Mouse (Mus musculus) T-helper 2 cell (primary cell): Measurements from ENCODE around the gene Atf5.

Experiments
- in situ Hi-C: fragments of 300-600 bp; cut with MboI, MseI; formaldehyde crosslinking; loops from one replicate; pipeline ENCODE4 v1.15.1; 2025; ENCODE audit warnings: high pct_unique_total_duplicates

The Atf5 gene

GRCm38 (mm10) chr7:44820525-44820924, 4.1 kb upstream of the Atf5 start:
- in situ Hi-C loops = no loop called here

- in situ Hi-C loops = loop anchor here (10.0 kb wide), 2 partner anchors 75 to 265 kb away; partner anchors contain the start of genes Nr1h2 and Vrk3
Measured at GRCm38 (mm10) chr7:44819863-44820262, 3.4 kb upstream of the Atf5 start.

GRCm38 (mm10) chr7:44819391-44819790, 2.9 kb upstream of the Atf5 start:
- in situ Hi-C loops = loop anchor here (10.0 kb wide), 2 partner anchors 75 to 265 kb away; partner anchors contain the start of genes Nr1h2 and Vrk3

GRCm38 (mm10) chr7:44818751-44819235, 2.3 kb upstream of the Atf5 start:
- in situ Hi-C loops = loop anchor here (10.0 kb wide), 2 partner anchors 74 to 264 kb away; partner anchors contain the start of genes Nr1h2 and Vrk3

- in situ Hi-C loops = loop anchor here (10.0 kb wide), 2 partner anchors 73 to 263 kb away; partner anchors contain the start of genes Nr1h2 and Vrk3
Measured at GRCm38 (mm10) chr7:44818164-44818563, 1.7 kb upstream of the Atf5 start.

GRCm38 (mm10) chr7:44817441-44817840, 983 bp upstream of the Atf5 start:
- in situ Hi-C loops = loop anchor here (10.0 kb wide), 2 partner anchors 73 to 263 kb away; partner anchors contain the start of genes Nr1h2 and Vrk3

GRCm38 (mm10) chr7:44815721-44816469, 563 bp downstream of the Atf5 start, which contains the start of the genes Nup62 and Il4i1:
Gene Nup62 (plus strand): TSS chr7:44816088.
Gene Il4i1 (plus strand): TSS chr7:44816387.
- in situ Hi-C loops = loop anchor here (10.0 kb wide), 2 partner anchors 71 to 261 kb away; partner anchors contain the start of genes Nr1h2 and Vrk3

GRCm38 (mm10) chr7:44814952-44815553, 1.4 kb downstream of the Atf5 start:
- in situ Hi-C loops = loop anchor here (10.0 kb wide), 2 partner anchors 70 to 260 kb away; partner anchors contain the start of genes Nr1h2 and Vrk3

GRCm38 (mm10) chr7:44814423-44814822, 2.0 kb downstream of the Atf5 start:
- in situ Hi-C loops = loop anchor here (10.0 kb wide), 2 partner anchors 70 to 260 kb away; partner anchors contain the start of genes Nr1h2 and Vrk3

- in situ Hi-C loops = loop anchor here (10.0 kb wide), 2 partner anchors 69 to 259 kb away; partner anchors contain the start of genes Nr1h2 and Vrk3
Measured at GRCm38 (mm10) chr7:44813985-44814384, 2.5 kb downstream of the Atf5 start.

GRCm38 (mm10) chr7:44812651-44813325, 3.7 kb downstream of the Atf5 start:
- in situ Hi-C loops = loop anchor here (10.0 kb wide), 2 partner anchors 68 to 258 kb away; partner anchors contain the start of genes Nr1h2 and Vrk3

GRCm38 (mm10) chr7:44810819-44811557, 5.5 kb downstream of the Atf5 start:
- in situ Hi-C loops = loop anchor here (10.0 kb wide), 2 partner anchors 66 to 256 kb away; partner anchors contain the start of genes Nr1h2 and Vrk3

GRCm38 (mm10) chr7:44810365-44810764, 6.1 kb downstream of the Atf5 start:
- in situ Hi-C loops = loop anchor here (10.0 kb wide), 2 partner anchors 66 to 256 kb away; partner anchors contain the start of genes Nr1h2 and Vrk3

GRCm38 (mm10) chr7:44809466-44809865, 7.0 kb downstream of the Atf5 start:
- in situ Hi-C loops = no loop called here

- in situ Hi-C loops = no loop called here
Measured at GRCm38 (mm10) chr7:44808927-44809326, 7.5 kb downstream of the Atf5 start.

- in situ Hi-C loops = loop anchor here (5.0 kb wide), 1 partner anchor 1380 kb away; no protein-coding TSS in a partner anchor
Measured at GRCm38 (mm10) chr7:44792781-44793180, 23.7 kb downstream of the Atf5 start.

GRCm38 (mm10) chr7:44790066-44790465, 26.4 kb downstream of the Atf5 start:
- in situ Hi-C loops = loop anchor here (5.0 kb wide), 1 partner anchor 1378 kb away; no protein-coding TSS in a partner anchor

- in situ Hi-C loops = no loop called here
Measured at GRCm38 (mm10) chr7:44789531-44789930, 26.9 kb downstream of the Atf5 start.

- in situ Hi-C loops = no loop called here
Measured at GRCm38 (mm10) chr7:44780101-44780500, 36.4 kb downstream of the Atf5 start.

GRCm38 (mm10) chr7:44776849-44777498, 39.5 kb downstream of the Atf5 start:
- in situ Hi-C loops = no loop called here
